Mouse (Mus musculus) kidney, adult 2 months (tissue): Measurements from ENCODE around the gene Gcsh.

Source experiments
- CTCF ChIP-seq: fragments of 200-500 bp; conservative IDR thresholded peaks from 2 replicates; pipeline ENCODE4 v1.5.1; 2011; ENCODE audit warnings: low read depth, mild to moderate bottlenecking, control low read depth, low read length, moderate library complexity, mixed read lengths; ENCODE audit not compliant: insufficient read depth, insufficient read length
- POLR2A ChIP-seq: fragments of 200-500 bp; IDR thresholded peaks from one replicate; pipeline ENCODE4 v1.6.1; 2011; ENCODE audit warnings: low read depth, low read length, control low read depth

DNA sequence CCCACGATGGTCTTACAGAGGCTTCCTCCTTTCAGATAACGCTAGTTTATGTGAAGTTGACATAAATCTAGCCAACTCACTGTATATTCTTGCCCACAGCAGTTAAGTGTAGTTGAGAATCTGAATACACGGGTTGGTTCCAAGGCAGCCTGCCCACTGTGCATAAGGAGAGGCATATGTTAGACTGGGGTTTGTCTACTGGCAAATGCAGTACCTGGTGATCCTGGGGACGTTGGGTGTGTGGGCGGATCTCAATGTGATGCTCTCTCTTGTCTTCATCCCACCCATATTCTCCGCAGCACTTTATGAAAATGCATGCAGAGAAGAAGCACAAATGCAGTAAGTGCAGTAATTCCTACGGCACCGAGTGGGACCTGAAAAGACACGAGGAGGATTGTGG, 38.9 kb downstream of the Gcsh start:
- TF ChIP-seq CTCF: no peak
- TF ChIP-seq POLR2A: no peak
